Mouse (Mus musculus): ENCODE measurements around the gene Tmem92. TPM values are rescaled to one million over a fixed set of nuclear protein-coding genes. Genes with fewer than 3 reads are reported as not detected.

Gene Tmem92
- polyA plus RNA-seq, 1 experiment from 2014 or later = not detected

GRCm38 (mm10) chr11:94773851-94774250 is 8.7 kb downstream of the Tmem92 start:
- no peaks in the 10 kb centered on the region for H3K36me3 ChIP-seq (ENCODE audit: control insufficient read depth, insufficient read depth, low read length)
- H3K9me3 ChIP-seq (ENCODE audit: control insufficient read depth, low read length) = no peaks in the 10 kb centered on the region
- no peak for ATAC-seq (ENCODE audit: insufficient number of reproducible peaks, insufficient read depth, low FRiP score, low read depth)
- WGBS = 85% methylated on average over 1 of the region's 1 CpGs
- H3K9ac ChIP-seq (ENCODE audit: low read length) = no peak overlapping the region
- H3K27me3 ChIP-seq (ENCODE audit: control insufficient read depth, insufficient read depth, low read length) = 0 out of 2 replicates have a peak, but pooled peaks cover 7% of the 10 kb centered on the region
- no peak overlapping the region for H3K27ac ChIP-seq (replicated peaks in 1 of 2; ENCODE audit: control insufficient read depth in 1 of 2, insufficient read depth in 1 of 2, low read depth in 2 of 2, low read length in 2 of 2)
- no peaks in the 10 kb centered on the region for H3K4me1 ChIP-seq (ENCODE audit: control insufficient read depth in 2 of 2, insufficient read depth in 2 of 2, low read length in 2 of 2)
- H3K4me2 ChIP-seq (ENCODE audit: low read length) = no peak overlapping the region
- H3K4me3 ChIP-seq (ENCODE audit: control insufficient read depth in 1 of 2, insufficient read depth in 1 of 2, low read depth in 1 of 2, low read length in 2 of 2) = no peak overlapping the region

- ATAC-seq (ENCODE audit: insufficient number of reproducible peaks, insufficient read depth, low FRiP score, low read depth) = no peak
- Histone ChIP-seq H3K27me3 (ENCODE audit: control insufficient read depth, insufficient read depth, low read length) (0 out of 2 replicates have a peak, but pooled peaks cover 5% of the 10 kb centered on the region), H3K27ac (replicated peaks in 1 of 2; ENCODE audit: control insufficient read depth in 1 of 2, insufficient read depth in 1 of 2, low read depth in 2 of 2, low read length in 2 of 2) (no peak overlapping the region), H3K36me3 (ENCODE audit: control insufficient read depth, insufficient read depth, low read length) (no peaks in the 10 kb centered on the region), H3K9ac (ENCODE audit: low read length) (no peak overlapping the region), H3K4me1 (ENCODE audit: control insufficient read depth in 2 of 2, insufficient read depth in 2 of 2, low read length in 2 of 2) (no peaks in the 10 kb centered on the region), H3K4me2 (ENCODE audit: low read length) (no peak overlapping the region), H3K4me3 (ENCODE audit: control insufficient read depth in 1 of 2, insufficient read depth in 1 of 2, low read depth in 1 of 2, low read length in 2 of 2) (no peak overlapping the region), H3K9me3 (ENCODE audit: control insufficient read depth, low read length) (no peaks in the 10 kb centered on the region)
- WGBS = 62% methylated on average over 3 of the region's 3 CpGs
These were observed 10.0 kb downstream of the Tmem92 start for GRCm38 (mm10) chr11:94772363-94773055.

GRCm38 (mm10) chr11:94767241-94767640 is 15.3 kb downstream of the Tmem92 start:
- ATAC-seq (ENCODE audit: insufficient number of reproducible peaks, insufficient read depth, low FRiP score, low read depth) = no peak

GRCm38 (mm10) chr11:94762775-94763174 is 19.7 kb downstream of the Tmem92 start:
- H3K4me3 ChIP-seq (ENCODE audit: control insufficient read depth in 1 of 2, insufficient read depth in 1 of 2, low read depth in 1 of 2, low read length in 2 of 2) = no peak overlapping the region
- 20% methylated on average over 6 of the region's 6 CpGs for WGBS
- no peaks in the 10 kb centered on the region for H3K9me3 ChIP-seq (ENCODE audit: control insufficient read depth, low read length)
- no peak overlapping the region for H3K4me2 ChIP-seq (ENCODE audit: low read length)
- H3K36me3 ChIP-seq (ENCODE audit: control insufficient read depth, insufficient read depth, low read length) = no peaks in the 10 kb centered on the region
- no peak for ATAC-seq (ENCODE audit: insufficient number of reproducible peaks, insufficient read depth, low FRiP score, low read depth)
- no peak overlapping the region for H3K27ac ChIP-seq (replicated peaks in 1 of 2; ENCODE audit: control insufficient read depth in 1 of 2, insufficient read depth in 1 of 2, low read depth in 2 of 2, low read length in 2 of 2)
- no peak overlapping the region for H3K9ac ChIP-seq (ENCODE audit: low read length)
- no peaks in the 10 kb centered on the region for H3K4me1 ChIP-seq (ENCODE audit: control insufficient read depth in 2 of 2, insufficient read depth in 2 of 2, low read length in 2 of 2)
- no peaks in the 10 kb centered on the region for H3K27me3 ChIP-seq (ENCODE audit: control insufficient read depth, insufficient read depth, low read length)

More at GRCm38 (mm10) chr11:94767241-94767640, 15.3 kb downstream of the Tmem92 start:
- H3K9ac ChIP-seq (ENCODE audit: low read length) = no peak overlapping the region
- H3K4me2 ChIP-seq (ENCODE audit: low read length) = no peak overlapping the region
- no peaks in the 10 kb centered on the region for H3K27me3 ChIP-seq (ENCODE audit: control insufficient read depth, insufficient read depth, low read length)
- no peak overlapping the region for H3K27ac ChIP-seq (replicated peaks in 1 of 2; ENCODE audit: control insufficient read depth in 1 of 2, insufficient read depth in 1 of 2, low read depth in 2 of 2, low read length in 2 of 2)
- H3K4me3 ChIP-seq (ENCODE audit: control insufficient read depth in 1 of 2, insufficient read depth in 1 of 2, low read depth in 1 of 2, low read length in 2 of 2) = no peak overlapping the region
- H3K36me3 ChIP-seq (ENCODE audit: control insufficient read depth, insufficient read depth, low read length) = no peaks in the 10 kb centered on the region
- no peaks in the 10 kb centered on the region for H3K4me1 ChIP-seq (ENCODE audit: control insufficient read depth in 2 of 2, insufficient read depth in 2 of 2, low read length in 2 of 2)
- H3K9me3 ChIP-seq (ENCODE audit: control insufficient read depth, low read length) = no peaks in the 10 kb centered on the region
- 89% methylated on average over 2 of the region's 2 CpGs for WGBS

- Histone ChIP-seq H3K9me3 (ENCODE audit: control insufficient read depth, low read length) (no peaks in the 10 kb centered on the region), H3K9ac (ENCODE audit: low read length) (no peak overlapping the region), H3K4me2 (ENCODE audit: low read length) (no peak overlapping the region), H3K27me3 (ENCODE audit: control insufficient read depth, insufficient read depth, low read length) (no peaks in the 10 kb centered on the region), H3K36me3 (ENCODE audit: control insufficient read depth, insufficient read depth, low read length) (no peaks in the 10 kb centered on the region), H3K4me3 (ENCODE audit: control insufficient read depth in 1 of 2, insufficient read depth in 1 of 2, low read depth in 1 of 2, low read length in 2 of 2) (no peak overlapping the region), H3K27ac (replicated peaks in 1 of 2; ENCODE audit: control insufficient read depth in 1 of 2, insufficient read depth in 1 of 2, low read depth in 2 of 2, low read length in 2 of 2) (no peak overlapping the region), H3K4me1 (ENCODE audit: control insufficient read depth in 2 of 2, insufficient read depth in 2 of 2, low read length in 2 of 2) (no peaks in the 10 kb centered on the region)
- WGBS = 65% methylated on average over 1 of the region's 1 CpGs
- ATAC-seq (ENCODE audit: insufficient number of reproducible peaks, insufficient read depth, low FRiP score, low read depth) = no peak
These were observed 20.2 kb downstream of the Tmem92 start for GRCm38 (mm10) chr11:94762281-94762680.

GRCm38 (mm10) chr11:94760799-94761198 is 21.7 kb downstream of the Tmem92 start:
- no peaks in the 10 kb centered on the region for H3K4me1 ChIP-seq (ENCODE audit: control insufficient read depth in 2 of 2, insufficient read depth in 2 of 2, low read length in 2 of 2)
- H3K27me3 ChIP-seq (ENCODE audit: control insufficient read depth, insufficient read depth, low read length) = no peaks in the 10 kb centered on the region
- H3K9me3 ChIP-seq (ENCODE audit: control insufficient read depth, low read length) = no peaks in the 10 kb centered on the region
- ATAC-seq (ENCODE audit: insufficient number of reproducible peaks, insufficient read depth, low FRiP score, low read depth) = no peak
- H3K4me3 ChIP-seq (ENCODE audit: control insufficient read depth in 1 of 2, insufficient read depth in 1 of 2, low read depth in 1 of 2, low read length in 2 of 2) = no peak overlapping the region
- no peaks in the 10 kb centered on the region for H3K36me3 ChIP-seq (ENCODE audit: control insufficient read depth, insufficient read depth, low read length)
- WGBS = 69% methylated on average over 7 of the region's 7 CpGs
- no peak overlapping the region for H3K9ac ChIP-seq (ENCODE audit: low read length)
- no peak overlapping the region for H3K27ac ChIP-seq (replicated peaks in 1 of 2; ENCODE audit: control insufficient read depth in 1 of 2, insufficient read depth in 1 of 2, low read depth in 2 of 2, low read length in 2 of 2)
- no peak overlapping the region for H3K4me2 ChIP-seq (ENCODE audit: low read length)

- WGBS = 71% methylated on average over 3 of the region's 3 CpGs
- ATAC-seq (ENCODE audit: insufficient number of reproducible peaks, insufficient read depth, low FRiP score, low read depth) = no peak
These were observed 22.1 kb downstream of the Tmem92 start for GRCm38 (mm10) chr11:94760364-94760763.

GRCm38 (mm10) chr11:94759916-94760315 is 22.6 kb downstream of the Tmem92 start:
- Histone ChIP-seq H3K36me3 (ENCODE audit: control insufficient read depth, insufficient read depth, low read length) (no peaks in the 10 kb centered on the region), H3K27ac (replicated peaks in 1 of 2; ENCODE audit: control insufficient read depth in 1 of 2, insufficient read depth in 1 of 2, low read depth in 2 of 2, low read length in 2 of 2) (no peak overlapping the region), H3K4me3 (ENCODE audit: control insufficient read depth in 1 of 2, insufficient read depth in 1 of 2, low read depth in 1 of 2, low read length in 2 of 2) (no peak overlapping the region), H3K27me3 (ENCODE audit: control insufficient read depth, insufficient read depth, low read length) (no peaks in the 10 kb centered on the region), H3K9ac (ENCODE audit: low read length) (no peak overlapping the region), H3K4me1 (ENCODE audit: control insufficient read depth in 2 of 2, insufficient read depth in 2 of 2, low read length in 2 of 2) (no peaks in the 10 kb centered on the region), H3K4me2 (ENCODE audit: low read length) (no peak overlapping the region), H3K9me3 (ENCODE audit: control insufficient read depth, low read length) (no peaks in the 10 kb centered on the region)
- ATAC-seq (ENCODE audit: insufficient number of reproducible peaks, insufficient read depth, low FRiP score, low read depth) = no peak
- 82% methylated on average over 6 of the region's 6 CpGs for WGBS

More at GRCm38 (mm10) chr11:94760364-94760763, 22.1 kb downstream of the Tmem92 start:
- no peaks in the 10 kb centered on the region for H3K27me3 ChIP-seq (ENCODE audit: control insufficient read depth, insufficient read depth, low read length)
- H3K4me2 ChIP-seq (ENCODE audit: low read length) = no peak overlapping the region
- no peaks in the 10 kb centered on the region for H3K9me3 ChIP-seq (ENCODE audit: control insufficient read depth, low read length)
- no peak overlapping the region for H3K9ac ChIP-seq (ENCODE audit: low read length)
- H3K36me3 ChIP-seq (ENCODE audit: control insufficient read depth, insufficient read depth, low read length) = no peaks in the 10 kb centered on the region
- H3K4me1 ChIP-seq (ENCODE audit: control insufficient read depth in 2 of 2, insufficient read depth in 2 of 2, low read length in 2 of 2) = no peaks in the 10 kb centered on the region
- no peak overlapping the region for H3K27ac ChIP-seq (replicated peaks in 1 of 2; ENCODE audit: control insufficient read depth in 1 of 2, insufficient read depth in 1 of 2, low read depth in 2 of 2, low read length in 2 of 2)
- H3K4me3 ChIP-seq (ENCODE audit: control insufficient read depth in 1 of 2, insufficient read depth in 1 of 2, low read depth in 1 of 2, low read length in 2 of 2) = no peak overlapping the region

All from heart, embryonic 14.5 days (tissue).